Mouse (Mus musculus): ENCODE measurements around the gene Ptbp3.

Ptbp3 gene

GRCm38 (mm10) chr4:59465449-59465848 lies 83.7 kb downstream of the Ptbp3 start:
- no peak for DNase-seq

GRCm38 (mm10) chr4:59464661-59465060 lies 84.5 kb downstream of the Ptbp3 start:
- no peak for DNase-seq

GRCm38 (mm10) chr4:59462494-59462893 lies 86.7 kb downstream of the Ptbp3 start:
- DNase-seq, result no peak

GRCm38 (mm10) chr4:59461116-59461727 lies 87.9 kb downstream of the Ptbp3 start:
- no peak for DNase-seq

- DNase-seq, result no peak
These were observed 89.8 kb downstream of the Ptbp3 start for GRCm38 (mm10) chr4:59459216-59459955.

GRCm38 (mm10) chr4:59457941-59458340 lies 91.2 kb downstream of the Ptbp3 start:
- no peak for DNase-seq

GRCm38 (mm10) chr4:59457091-59457490 lies 92.1 kb downstream of the Ptbp3 start:
- DNase-seq, result no peak

GRCm38 (mm10) chr4:59455465-59455864 lies 93.7 kb downstream of the Ptbp3 start:
- DNase-seq, result no peak

GRCm38 (mm10) chr4:59454046-59454445 lies 95.1 kb downstream of the Ptbp3 start:
- no peak for DNase-seq

- no peak for DNase-seq
These were observed 96.6 kb downstream of the Ptbp3 start for GRCm38 (mm10) chr4:59452503-59452933.

- no peak for DNase-seq
These were observed 98.3 kb downstream of the Ptbp3 start for GRCm38 (mm10) chr4:59450906-59451305.

GRCm38 (mm10) chr4:59450234-59450854 lies 98.8 kb downstream of the Ptbp3 start:
- no peak for DNase-seq

GRCm38 (mm10) chr4:59447296-59447695 lies 101.9 kb downstream of the Ptbp3 start:
- DNase-seq, result no peak

- DNase-seq, result no peak
These were observed 103.6 kb downstream of the Ptbp3 start for GRCm38 (mm10) chr4:59445516-59445915.

- DNase-seq, result no peak
These were observed 104.2 kb downstream of the Ptbp3 start for GRCm38 (mm10) chr4:59444994-59445393.

GRCm38 (mm10) chr4:59444085-59444484 lies 105.1 kb downstream of the Ptbp3 start:
- DNase-seq, result no peak

GRCm38 (mm10) chr4:59441265-59441664 lies 107.9 kb downstream of the Ptbp3 start:
- DNase-seq, result no peak

- no peak for DNase-seq
These were observed 109.2 kb downstream of the Ptbp3 start for GRCm38 (mm10) chr4:59439960-59440359.

GRCm38 (mm10) chr4:59439041-59439440 lies 110.1 kb downstream of the Ptbp3 start:
- no peak for DNase-seq

GRCm38 (mm10) chr4:59437990-59438854 lies 110.9 kb downstream of the Ptbp3 start, which contains the start of gene Susd1:
Gene Susd1, minus strand, starts transcription at chr4:59438633.
- no peak for DNase-seq

GRCm38 (mm10) chr4:59435951-59436350 lies 113.2 kb downstream of the Ptbp3 start:
- no peak for DNase-seq

GRCm38 (mm10) chr4:59434039-59434438 lies 115.1 kb downstream of the Ptbp3 start:
- no peak for DNase-seq

GRCm38 (mm10) chr4:59429128-59429527 lies 120.0 kb downstream of the Ptbp3 start:
- no peak for DNase-seq

Measured in cerebellum, adult 11-12 months (tissue).